Mouse (Mus musculus): ENCODE measurements around the gene Dnajc6.

- no peak for TF ChIP-seq CTCF (IDR thresholded peaks at IDR 0.05; ENCODE audit: low read depth)
- TF ChIP-seq EP300 (optimal IDR thresholded peaks at IDR 0.05) = no peak
Measured at GRCm38 (mm10) chr4:101560137-101560536, 63.7 kb downstream of the Dnajc6 start.

All from stomach, postnatal 0 days (tissue).